Mouse (Mus musculus) heart, adult 2 months (tissue): ENCODE measurements at regions not wholly inside any gene's neighbourhood (a gene's known extent, or its start where the extent isn't known, plus 50 kb on each side); places are given as distances from the start of the nearest gene placed in this dataset.

Experiments used
- CTCF ChIP-seq: fragments of 200-600 bp; IDR thresholded peaks from 2 replicates; pipeline ENCODE4 v1.8.1; 2022; ENCODE audit warnings: antibody characterized with exemption, mild to moderate bottlenecking, moderate library complexity
- EP300 ChIP-seq: fragments of 200-500 bp; IDR thresholded peaks from 2 replicates; pipeline ENCODE4 v1.6.1; 2011; ENCODE audit warnings: low read depth, low read length, control low read depth; ENCODE audit not compliant: insufficient read depth
- POLR2A ChIP-seq: fragments of 200-500 bp; IDR thresholded peaks from 2 replicates; pipeline ENCODE4 v1.6.1; 2011; ENCODE audit warnings: mild to moderate bottlenecking, low read depth, low read length, control low read depth; ENCODE audit not compliant: insufficient read depth

DNA sequence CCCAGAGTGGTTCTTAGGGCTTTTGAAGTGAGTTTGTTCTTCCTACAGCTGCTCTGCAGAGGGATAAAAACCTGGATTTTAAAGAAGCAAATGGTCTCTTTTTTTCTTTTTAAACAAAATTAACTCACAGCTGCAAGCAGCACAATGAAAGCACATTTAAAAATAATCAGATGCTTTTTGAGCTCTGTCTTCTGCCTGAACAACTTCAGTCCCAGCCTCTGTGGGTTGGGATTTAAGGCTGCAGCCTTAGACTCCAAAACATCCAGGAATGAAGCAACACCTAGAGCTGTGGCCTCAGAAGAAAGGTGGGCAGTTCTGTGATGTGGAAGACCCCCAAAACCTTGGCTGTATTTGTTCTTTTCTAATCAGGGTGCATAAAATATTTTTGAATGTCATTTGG is 446.7 kb upstream of the Pkn2 start:
- TF ChIP-seq POLR2A, result no peak
- TF ChIP-seq CTCF, result no peak
- TF ChIP-seq EP300, result no peak
